Mouse (Mus musculus): ENCODE data around the gene Prickle3.
A peak's percentile ranks its signal among the peaks of the same experiment; 100 is the strongest.
"Not testable (repeated sequence)": the region's sequence is repeated elsewhere in the genome, so short reads cannot be mapped to it uniquely, and the experiment has no call there.

Gene Prickle3

GRCm38 (mm10) chrX:7672739-7673138 lies 15.7 kb downstream of the Prickle3 start:
- DNase-seq, result peak in 1 of 2 experiments; percentile 52

- peak; percentile 31 to 51 for DNase-seq
Observed at GRCm38 (mm10) chrX:7673578-7674281, 16.7 kb downstream of the Prickle3 start.

GRCm38 (mm10) chrX:7674284-7675000 lies 17.4 kb downstream of the Prickle3 start:
- no peak for DNase-seq

DNA sequence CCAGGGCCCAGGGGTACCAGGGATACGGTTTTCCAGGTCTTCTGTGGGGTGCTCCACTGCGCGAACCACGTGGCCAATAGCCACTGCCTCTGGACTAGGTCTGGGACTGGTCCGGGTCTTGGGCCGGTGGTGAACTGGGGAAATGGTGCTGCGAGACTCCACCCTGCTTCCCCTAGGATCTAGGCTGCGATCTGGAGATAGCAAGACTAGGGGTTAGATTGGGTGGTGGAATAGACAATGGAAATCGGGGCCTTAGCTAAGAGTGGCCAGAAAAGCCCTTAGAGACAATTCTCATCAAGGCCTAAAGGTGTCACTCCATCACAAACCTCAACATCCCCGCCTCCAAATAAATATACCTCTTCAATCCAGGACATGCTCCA lies 17.9 kb downstream of the Prickle3 start:
- DNase-seq, result no peak

DNA sequence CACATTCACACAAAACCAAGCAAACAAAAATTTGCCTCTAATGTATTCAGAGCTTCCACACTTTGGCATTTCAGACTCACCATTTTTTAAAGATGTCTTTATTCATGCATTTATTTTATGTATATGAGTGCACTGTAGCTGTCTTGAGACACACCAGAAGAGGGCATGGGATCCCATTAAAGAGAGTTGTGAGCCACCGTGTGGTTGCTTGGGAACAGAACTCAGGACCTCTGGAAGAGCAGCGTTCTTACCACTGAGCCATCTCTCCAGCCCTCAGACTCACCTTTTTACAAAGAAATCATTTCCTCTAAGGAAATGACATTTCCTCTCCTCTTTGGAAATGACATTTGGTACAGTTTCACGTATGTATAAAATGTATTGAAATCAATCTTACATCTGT lies 21.9 kb downstream of the Prickle3 start:
- DNase-seq, result no peak

- DNase-seq, result peak; percentile 91 to 94
Observed at GRCm38 (mm10) chrX:7679405-7680056, 22.5 kb downstream of the Prickle3 start.

GRCm38 (mm10) chrX:7680057-7680412 lies 23.0 kb downstream of the Prickle3 start:
- DNase-seq, result no peak

GRCm38 (mm10) chrX:7680864-7681263 lies 23.8 kb downstream of the Prickle3 start, which contains the start of gene Magix:
TSS of gene Magix (minus strand) at chrX:7681251.
- DNase-seq, result no peak

GRCm38 (mm10) chrX:7688321-7688720 lies 31.3 kb downstream of the Prickle3 start:
- DNase-seq, result no peak

- peak; percentile 26 to 63 for DNase-seq
Observed at GRCm38 (mm10) chrX:7690486-7690885, 33.4 kb downstream of the Prickle3 start.

- peak; percentile 27 to 55 for DNase-seq
Observed at GRCm38 (mm10) chrX:7692862-7693261, 35.8 kb downstream of the Prickle3 start.

DNA sequence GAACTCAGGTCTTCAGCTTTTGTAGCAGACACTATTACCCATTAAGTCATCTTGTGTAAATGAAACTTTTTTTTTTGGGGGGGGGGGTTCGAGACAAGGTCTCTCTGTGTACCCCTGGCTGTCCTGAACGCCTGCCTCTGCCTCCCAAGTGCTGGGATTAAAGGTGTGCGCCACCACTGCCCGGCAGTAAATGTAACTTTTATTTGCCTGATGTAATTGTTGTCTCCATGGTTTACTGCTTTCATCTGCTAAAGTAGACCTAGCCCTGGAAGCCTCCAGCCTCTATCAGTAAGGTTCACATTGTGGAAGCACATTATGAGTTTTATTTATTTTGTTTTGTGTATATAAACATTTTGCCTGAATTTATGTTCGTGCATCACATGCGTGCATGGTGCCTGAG lies 39.5 kb downstream of the Prickle3 start:
- DNase-seq, result no peak

GRCm38 (mm10) chrX:7696954-7697381 lies 39.9 kb downstream of the Prickle3 start, which contains the start of gene Gpkow:
TSS of gene Gpkow (plus strand) at chrX:7697131.
- DNase-seq, result peak; percentile 89 to 92

GRCm38 (mm10) chrX:7713764-7714134 lies 56.7 kb downstream of the Prickle3 start:
- DNase-seq, result not testable (repeated sequence)

- DNase-seq, result peak; percentile 95 to 97
Observed at GRCm38 (mm10) chrX:7714135-7714899, 57.3 kb downstream of the Prickle3 start, which contains the start of gene Wdr45. TSS of gene Wdr45 (plus strand) at chrX:7714333.

GRCm38 (mm10) chrX:7716058-7716457 lies 59.0 kb downstream of the Prickle3 start:
- DNase-seq, result not testable (repeated sequence)

All from lung, adult 18-20 months (tissue).